Mouse (Mus musculus): ENCODE results near the gene Mapk1. TPM values are rescaled to one million over a fixed set of nuclear protein-coding genes. Genes with fewer than 3 reads are reported as not detected.

The Mapk1 gene
- polyA plus RNA-seq, 1 experiment: 66.7 TPM

DNA sequence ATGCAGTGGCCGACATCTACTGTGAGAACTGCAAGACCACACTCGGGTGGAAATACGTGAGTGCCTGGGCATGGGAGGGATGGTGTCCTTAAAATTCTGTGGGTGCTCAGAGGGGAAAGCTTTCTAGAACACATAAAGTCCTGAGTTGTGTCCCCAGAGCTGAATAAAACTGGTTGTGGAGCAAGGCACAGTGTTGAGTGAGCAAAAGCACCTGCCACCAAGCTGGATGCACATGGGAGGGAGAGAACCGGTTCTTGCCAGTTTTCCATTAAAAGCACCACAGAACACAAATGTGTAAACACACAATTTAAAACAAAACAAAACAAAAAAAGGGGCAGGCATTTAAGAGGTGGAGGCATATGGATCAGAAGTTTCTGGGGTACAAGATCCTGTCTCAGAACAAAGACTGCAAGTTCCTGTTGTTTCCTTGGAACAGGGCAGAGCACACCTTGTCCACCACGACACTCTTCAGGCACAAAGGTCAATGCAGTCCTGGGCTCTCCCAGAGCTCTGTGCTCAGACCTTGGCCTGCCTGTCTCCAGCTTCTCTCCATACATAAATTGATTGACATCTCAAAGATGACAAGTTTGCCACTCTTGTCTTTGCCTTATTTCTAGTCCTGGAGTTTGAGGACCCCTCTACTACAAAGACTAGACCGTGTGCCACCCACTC lies 99.1 kb downstream of the Mapk1 start:
- no peak for TF ChIP-seq TCF3 (IDR thresholded peaks at IDR 0.05; ENCODE audit: insufficient read length, low read depth)
- TF ChIP-seq MYOD1 (IDR thresholded peaks at IDR 0.05; ENCODE audit: control insufficient read depth in 1 of 3, insufficient read length in 2 of 3, low read depth in 2 of 3): no peak
- TF ChIP-seq CEBPB (IDR thresholded peaks at IDR 0.05; ENCODE audit: insufficient read depth, poor library complexity, severe bottlenecking): no peak
- TF ChIP-seq TCF12 (IDR thresholded peaks at IDR 0.05; ENCODE audit: insufficient read depth, poor library complexity, severe bottlenecking): no peak
- TF ChIP-seq POLR2AphosphoS2 (IDR thresholded peaks at IDR 0.05; ENCODE audit: insufficient read length, low read depth): no peak
- no peak for TF ChIP-seq USF1 (IDR thresholded peaks at IDR 0.05; ENCODE audit: low read depth)
- no peak for TF ChIP-seq REST (IDR thresholded peaks at IDR 0.05; ENCODE audit: insufficient read depth, insufficient read length)
- no peak for TF ChIP-seq SRF (IDR thresholded peaks at IDR 0.05; ENCODE audit: control insufficient read depth, insufficient read length, low read depth)
- TF ChIP-seq E2F4 (IDR thresholded peaks at IDR 0.05; ENCODE audit: insufficient read depth): no peak
- no peak for TF ChIP-seq MYOG (IDR thresholded peaks at IDR 0.05; ENCODE audit: control insufficient read depth in 1 of 3, insufficient read depth in 1 of 3, insufficient read length in 2 of 3, low read depth in 2 of 3)
- no peak for TF ChIP-seq MAX (IDR thresholded peaks at IDR 0.05; ENCODE audit: low read depth)
- no peak for TF ChIP-seq POLR2A (IDR thresholded peaks at IDR 0.05; ENCODE audit: insufficient read length, low read depth)
- H3K36me3 ChIP-seq (ENCODE audit: control insufficient read depth, insufficient read depth): peaks cover 4% of the 10 kb centered on the region

DNA sequence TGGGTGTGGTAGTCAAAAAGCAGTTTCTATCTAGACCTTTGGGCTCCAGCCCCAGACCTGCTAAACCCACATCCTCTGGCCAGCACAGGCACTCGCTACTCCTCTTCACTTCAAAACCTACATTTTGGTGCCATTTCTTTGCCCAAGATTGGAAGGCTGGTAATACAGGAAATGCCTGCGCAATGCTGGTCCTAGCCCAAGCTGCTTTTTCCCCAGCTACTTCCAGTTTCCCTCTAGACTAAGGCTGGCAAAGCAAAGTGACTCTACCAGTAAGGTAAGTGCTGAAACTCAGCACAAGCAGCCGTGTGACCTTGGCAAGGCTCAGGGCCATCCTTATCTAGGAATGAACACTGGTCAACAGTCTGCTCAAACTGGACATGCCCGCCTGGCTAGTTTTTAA lies 102.5 kb downstream of the Mapk1 start:
- Histone ChIP-seq H3K79me2 (ENCODE audit: control insufficient read depth, insufficient read depth) (no peaks in the 10 kb centered on the region), H3K4me2 (ENCODE audit: low read depth) (no peak overlapping the region), H3K36me3 (ENCODE audit: control insufficient read depth, insufficient read depth) (peaks cover 13% of the 10 kb centered on the region), H3ac (ENCODE audit: control insufficient read depth, insufficient read length) (no peak overlapping the region), H3K4me3 (no peak overlapping the region), H3K27me3 (ENCODE audit: control insufficient read depth, insufficient read depth, insufficient read length) (no peaks in the 10 kb centered on the region)
- TF ChIP-seq TCF12 (IDR thresholded peaks at IDR 0.05; ENCODE audit: insufficient read depth, poor library complexity, severe bottlenecking): no peak
- TF ChIP-seq MAX (IDR thresholded peaks at IDR 0.05; ENCODE audit: low read depth): no peak
- no peak for TF ChIP-seq POLR2AphosphoS2 (IDR thresholded peaks at IDR 0.05; ENCODE audit: insufficient read length, low read depth)
- TF ChIP-seq MYOG (IDR thresholded peaks at IDR 0.05; ENCODE audit: control insufficient read depth in 1 of 3, insufficient read depth in 1 of 3, insufficient read length in 2 of 3, low read depth in 2 of 3): no peak
- no peak for TF ChIP-seq USF1 (IDR thresholded peaks at IDR 0.05; ENCODE audit: low read depth)
- TF ChIP-seq SRF (IDR thresholded peaks at IDR 0.05; ENCODE audit: control insufficient read depth, insufficient read length, low read depth): no peak
- no peak for TF ChIP-seq TCF3 (IDR thresholded peaks at IDR 0.05; ENCODE audit: insufficient read length, low read depth)

More for the DNA sequence above, 99.1 kb downstream of the Mapk1 start:
- Histone ChIP-seq H3ac (ENCODE audit: control insufficient read depth, insufficient read length) (no peak overlapping the region), H3K27me3 (ENCODE audit: control insufficient read depth, insufficient read depth, insufficient read length) (no peaks in the 10 kb centered on the region), H3K4me2 (ENCODE audit: low read depth) (no peak overlapping the region), H3K79me2 (ENCODE audit: control insufficient read depth, insufficient read depth) (no peaks in the 10 kb centered on the region), H3K4me3 (no peak overlapping the region)

- Histone ChIP-seq H3ac (ENCODE audit: control insufficient read depth, insufficient read length) (no peak overlapping the region), H3K36me3 (ENCODE audit: control insufficient read depth, insufficient read depth) (peaks cover 17% of the 10 kb centered on the region), H3K79me2 (ENCODE audit: control insufficient read depth, insufficient read depth) (no peaks in the 10 kb centered on the region), H3K4me3 (no peak overlapping the region), H3K27me3 (ENCODE audit: control insufficient read depth, insufficient read depth, insufficient read length) (no peaks in the 10 kb centered on the region), H3K4me2 (ENCODE audit: low read depth) (no peak overlapping the region)
- TF ChIP-seq POLR2AphosphoS2 (IDR thresholded peaks at IDR 0.05; ENCODE audit: insufficient read length, low read depth) (no peak), E2F4 (IDR thresholded peaks at IDR 0.05; ENCODE audit: insufficient read depth) (no peak), TCF3 (IDR thresholded peaks at IDR 0.05; ENCODE audit: insufficient read length, low read depth) (no peak), POLR2A (IDR thresholded peaks at IDR 0.05; ENCODE audit: insufficient read length, low read depth) (no peak), SRF (IDR thresholded peaks at IDR 0.05; ENCODE audit: control insufficient read depth, insufficient read length, low read depth) (no peak), MAX (IDR thresholded peaks at IDR 0.05; ENCODE audit: low read depth) (no peak), TCF12 (IDR thresholded peaks at IDR 0.05; ENCODE audit: insufficient read depth, poor library complexity, severe bottlenecking) (no peak), MYOG (IDR thresholded peaks at IDR 0.05; ENCODE audit: control insufficient read depth in 1 of 3, insufficient read depth in 1 of 3, insufficient read length in 2 of 3, low read depth in 2 of 3) (no peak), REST (IDR thresholded peaks at IDR 0.05; ENCODE audit: insufficient read depth, insufficient read length) (no peak)
Measured at GRCm38 (mm10) chr16:17086241-17086640, 103.1 kb downstream of the Mapk1 start.

- Histone ChIP-seq H3K4me2 (ENCODE audit: low read depth) (no peak overlapping the region), H3K4me3 (no peak overlapping the region), H3K27me3 (ENCODE audit: control insufficient read depth, insufficient read depth, insufficient read length) (no peaks in the 10 kb centered on the region), H3K79me2 (ENCODE audit: control insufficient read depth, insufficient read depth) (no peaks in the 10 kb centered on the region), H3ac (ENCODE audit: control insufficient read depth, insufficient read length) (no peak overlapping the region), H3K36me3 (ENCODE audit: control insufficient read depth, insufficient read depth) (peaks cover 19% of the 10 kb centered on the region)
- TF ChIP-seq MYOG (IDR thresholded peaks at IDR 0.05; ENCODE audit: control insufficient read depth in 1 of 3, insufficient read depth in 1 of 3, insufficient read length in 2 of 3, low read depth in 2 of 3) (peak in 1 of 3 experiments; percentile 87), MYOD1 (IDR thresholded peaks at IDR 0.05; ENCODE audit: control insufficient read depth in 1 of 3, insufficient read length in 2 of 3, low read depth in 2 of 3) (peak in 2 of 3 experiments; percentile 36 to 79), TCF3 (IDR thresholded peaks at IDR 0.05; ENCODE audit: insufficient read length, low read depth) (no peak), MAX (IDR thresholded peaks at IDR 0.05; ENCODE audit: low read depth) (no peak), SRF (IDR thresholded peaks at IDR 0.05; ENCODE audit: control insufficient read depth, insufficient read length, low read depth) (no peak)
Measured at GRCm38 (mm10) chr16:17086669-17087193, 103.5 kb downstream of the Mapk1 start.

GRCm38 (mm10) chr16:17088346-17088745 lies 105.2 kb downstream of the Mapk1 start:
- Histone ChIP-seq H3ac (ENCODE audit: control insufficient read depth, insufficient read length) (no peak overlapping the region), H3K79me2 (ENCODE audit: control insufficient read depth, insufficient read depth) (no peaks in the 10 kb centered on the region), H3K4me2 (ENCODE audit: low read depth) (no peak overlapping the region), H3K27me3 (ENCODE audit: control insufficient read depth, insufficient read depth, insufficient read length) (no peaks in the 10 kb centered on the region), H3K36me3 (ENCODE audit: control insufficient read depth, insufficient read depth) (peaks cover 23% of the 10 kb centered on the region), H3K4me3 (no peak overlapping the region)
- TF ChIP-seq USF1 (IDR thresholded peaks at IDR 0.05; ENCODE audit: low read depth) (no peak), E2F4 (IDR thresholded peaks at IDR 0.05; ENCODE audit: insufficient read depth) (no peak), TCF12 (IDR thresholded peaks at IDR 0.05; ENCODE audit: insufficient read depth, poor library complexity, severe bottlenecking) (no peak), MAX (IDR thresholded peaks at IDR 0.05; ENCODE audit: low read depth) (no peak)

Data from myocyte (in vitro differentiated cells).